Mouse (Mus musculus) neutrophil, adult 5-6 weeks (primary cell): ENCODE results near the gene Slit2. TPM values are rescaled to one million over a fixed set of nuclear protein-coding genes. Genes with fewer than 3 reads are reported as not detected.

Experiments used
- ATAC-seq: fragments of 151-379, 151-347 bp; 2 replicates; pipeline ENCODE4 v1.8.0; 2017; ENCODE audit warnings: mild to moderate bottlenecking, moderate TSS enrichment; ENCODE audit not compliant: insufficient number of reproducible peaks, poor library complexity, low FRiP score, severe bottlenecking; ENCODE audit errors: extremely low read depth
- total RNA-seq: library from RNA; stranded (forward); fragments of 200-1000 nt; gene quantifications from 2 replicates; pipeline ENCODE4 v1.2.3, GENCODE M21; 2017

The Slit2 gene
- total RNA-seq = 0.58 and 0.86 TPM in 2 replicates

DNA sequence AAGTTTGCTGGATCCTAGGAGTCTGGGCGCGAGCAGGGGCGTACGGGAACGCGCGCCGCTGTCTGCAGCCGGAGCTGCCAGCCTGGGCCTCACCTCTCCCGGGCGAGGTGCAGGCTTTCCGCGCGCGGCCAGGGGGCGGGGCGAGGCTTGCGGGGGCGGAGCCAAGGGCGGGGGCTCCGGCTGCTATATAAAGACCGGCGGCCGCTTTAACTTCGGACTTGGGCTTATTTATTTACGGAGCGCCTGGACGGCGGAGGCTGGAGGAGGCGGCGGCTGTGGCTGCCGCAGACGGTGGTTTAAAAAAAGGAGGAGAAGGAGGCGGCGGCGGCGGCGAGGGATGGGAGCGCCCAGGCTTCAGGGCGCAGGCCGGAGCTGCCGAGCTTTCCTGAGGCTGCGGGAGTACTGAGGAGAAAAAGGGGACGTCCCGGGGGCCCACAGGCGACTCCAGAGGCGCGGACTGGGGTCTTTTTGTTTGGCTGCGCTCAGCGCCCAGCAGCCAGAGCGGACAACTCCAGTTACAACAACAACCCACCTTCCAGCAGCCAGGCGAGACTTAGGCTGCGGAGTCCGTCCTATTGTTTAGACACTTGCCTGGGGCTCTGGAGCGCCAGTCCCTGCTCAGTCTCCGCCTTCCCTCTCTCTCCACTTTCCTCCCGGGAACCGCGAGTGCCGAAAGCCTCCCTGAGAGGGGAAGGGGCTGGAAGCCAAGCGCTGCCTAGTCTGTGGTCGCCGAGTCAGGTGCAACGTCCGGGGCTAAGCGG lies at the start of gene Slit2:
Gene Slit2 (plus strand): TSS at position 198 of the 761 bp plus-strand sequence.
- ATAC-seq = no peak

DNA sequence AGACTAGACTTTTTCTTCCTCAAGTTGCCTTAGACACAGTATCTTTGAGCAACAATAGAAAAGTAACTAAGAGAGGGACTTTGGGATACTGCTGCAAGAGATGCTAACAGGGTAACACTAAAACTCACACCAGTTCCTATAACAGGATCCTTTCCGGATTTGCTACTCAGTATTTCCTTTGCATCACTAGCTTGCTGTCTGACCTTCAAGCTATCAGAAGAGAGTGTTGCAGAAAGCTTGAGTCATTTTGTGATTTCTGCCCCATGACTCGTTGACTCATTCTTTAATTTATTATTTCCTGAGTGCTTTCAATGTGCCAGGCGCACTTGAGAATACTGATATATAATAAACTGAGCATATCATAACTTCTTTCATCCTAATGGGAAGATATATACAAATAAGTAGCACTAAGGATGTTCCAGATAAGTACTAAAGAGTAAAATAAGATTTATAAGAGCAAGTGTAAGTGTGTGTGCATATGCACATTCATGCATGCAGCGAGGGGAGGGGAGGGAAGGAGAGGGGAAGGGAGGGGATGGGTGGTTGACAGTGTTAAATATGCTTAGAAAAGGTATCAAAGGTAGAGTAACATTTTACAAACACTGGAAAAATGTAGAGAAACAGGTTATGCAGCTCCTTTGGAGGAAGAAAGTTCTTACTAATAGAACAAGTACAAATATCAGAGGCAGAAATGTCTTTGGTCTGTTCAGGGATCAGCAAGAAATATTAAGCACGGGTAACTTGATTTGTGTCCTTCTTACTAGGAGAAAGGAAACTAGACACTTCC lies 44.2 kb upstream of the Slit2 start:
- ATAC-seq = no peak

DNA sequence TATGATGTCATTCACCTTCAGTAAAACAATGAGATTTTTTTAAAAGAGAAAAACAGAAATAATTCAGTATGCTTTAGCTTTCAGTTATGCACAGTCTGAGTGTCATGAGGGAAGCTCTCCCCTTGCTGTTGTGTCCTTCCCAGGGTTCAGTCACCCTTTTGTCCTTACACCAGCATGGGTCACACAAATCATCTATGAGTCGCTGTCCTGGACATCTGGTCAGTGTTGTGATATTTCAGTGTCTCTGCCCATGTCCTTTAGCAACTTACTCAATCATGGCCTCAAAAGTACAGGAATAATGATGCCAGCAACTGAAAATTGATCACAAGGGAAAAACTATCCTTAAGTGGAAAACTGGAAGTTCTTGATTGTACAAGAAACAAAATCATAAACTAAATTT lies 26.5 kb upstream of the Slit2 start:
- no peak for ATAC-seq

DNA sequence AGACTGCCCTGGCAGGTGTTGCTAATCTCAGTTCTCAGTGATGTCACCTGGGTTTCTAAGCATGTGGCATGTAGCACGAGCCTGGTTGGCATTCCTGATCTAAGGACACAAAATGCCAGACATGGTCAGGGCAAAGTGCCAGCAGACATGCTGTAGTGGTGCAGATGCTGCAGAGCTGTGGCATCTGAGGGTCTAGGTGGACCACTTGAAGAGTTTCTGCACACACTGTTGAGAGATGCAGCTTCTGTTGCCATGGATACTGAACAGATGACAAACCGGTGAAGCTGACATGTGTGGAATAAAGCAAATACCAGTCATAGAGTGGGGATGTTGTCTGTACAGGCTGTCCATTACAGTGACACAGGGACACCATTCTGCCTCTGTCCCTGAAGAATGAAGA lies 7.1 kb upstream of the Slit2 start:
- ATAC-seq = no peak

DNA sequence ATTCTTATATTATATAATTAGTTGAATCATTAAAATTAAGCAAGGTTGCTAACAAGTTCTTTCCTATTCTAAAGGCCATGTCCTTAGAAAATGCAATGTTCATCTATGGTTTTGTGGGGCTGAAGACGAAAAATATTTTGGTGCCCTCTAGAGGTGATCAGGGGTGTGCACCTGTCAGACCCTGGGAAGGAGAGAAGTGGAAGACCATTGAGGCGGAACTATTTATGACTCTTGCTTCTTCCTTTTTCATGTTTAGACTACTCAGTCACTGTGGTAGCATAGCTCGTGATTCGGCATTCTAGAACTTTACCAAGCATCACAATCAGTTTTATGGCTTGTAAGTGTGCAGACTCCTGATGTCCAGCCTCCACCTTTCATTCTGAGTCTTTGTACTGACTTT lies 3.6 kb upstream of the Slit2 start:
- no peak for ATAC-seq

DNA sequence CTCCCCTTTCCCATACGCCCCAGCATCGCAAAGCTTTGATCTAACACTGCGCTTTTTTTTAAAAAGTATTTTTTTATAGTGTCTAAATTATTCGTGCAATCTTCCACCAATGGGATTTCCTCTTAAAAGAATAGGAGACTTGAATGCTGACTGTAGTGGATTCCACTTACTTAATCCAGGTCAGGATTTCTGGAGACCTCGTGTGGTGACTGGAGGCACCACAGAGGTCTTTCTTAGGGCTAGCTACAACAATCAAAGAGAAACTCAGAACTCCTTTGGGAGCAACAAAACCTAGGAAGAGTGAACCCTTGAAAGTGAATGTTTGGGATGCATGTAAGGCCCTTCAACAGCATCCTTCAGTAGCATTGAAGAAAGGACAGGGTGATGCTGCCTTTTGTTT lies 2.5 kb upstream of the Slit2 start:
- no peak for ATAC-seq

DNA sequence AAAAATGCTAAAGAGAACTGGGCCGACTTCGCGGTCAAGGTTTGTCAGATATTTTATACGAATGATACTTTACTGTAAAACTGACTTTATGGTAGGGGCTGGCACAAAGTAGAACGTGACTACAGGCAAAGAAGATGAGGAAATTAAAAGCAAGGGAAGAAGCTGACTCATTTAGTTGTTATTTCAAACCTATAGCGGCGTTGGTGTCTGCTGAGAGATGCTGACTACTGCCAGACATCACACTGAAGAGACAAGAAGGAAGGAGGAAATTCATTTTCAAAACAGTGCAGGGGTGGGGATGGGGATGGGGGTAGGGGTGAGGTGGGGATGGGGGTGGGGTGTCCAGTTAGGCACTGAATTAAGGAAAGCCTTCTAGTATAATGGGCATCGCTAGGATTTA lies 987 bp upstream of the Slit2 start:
- ATAC-seq = no peak

DNA sequence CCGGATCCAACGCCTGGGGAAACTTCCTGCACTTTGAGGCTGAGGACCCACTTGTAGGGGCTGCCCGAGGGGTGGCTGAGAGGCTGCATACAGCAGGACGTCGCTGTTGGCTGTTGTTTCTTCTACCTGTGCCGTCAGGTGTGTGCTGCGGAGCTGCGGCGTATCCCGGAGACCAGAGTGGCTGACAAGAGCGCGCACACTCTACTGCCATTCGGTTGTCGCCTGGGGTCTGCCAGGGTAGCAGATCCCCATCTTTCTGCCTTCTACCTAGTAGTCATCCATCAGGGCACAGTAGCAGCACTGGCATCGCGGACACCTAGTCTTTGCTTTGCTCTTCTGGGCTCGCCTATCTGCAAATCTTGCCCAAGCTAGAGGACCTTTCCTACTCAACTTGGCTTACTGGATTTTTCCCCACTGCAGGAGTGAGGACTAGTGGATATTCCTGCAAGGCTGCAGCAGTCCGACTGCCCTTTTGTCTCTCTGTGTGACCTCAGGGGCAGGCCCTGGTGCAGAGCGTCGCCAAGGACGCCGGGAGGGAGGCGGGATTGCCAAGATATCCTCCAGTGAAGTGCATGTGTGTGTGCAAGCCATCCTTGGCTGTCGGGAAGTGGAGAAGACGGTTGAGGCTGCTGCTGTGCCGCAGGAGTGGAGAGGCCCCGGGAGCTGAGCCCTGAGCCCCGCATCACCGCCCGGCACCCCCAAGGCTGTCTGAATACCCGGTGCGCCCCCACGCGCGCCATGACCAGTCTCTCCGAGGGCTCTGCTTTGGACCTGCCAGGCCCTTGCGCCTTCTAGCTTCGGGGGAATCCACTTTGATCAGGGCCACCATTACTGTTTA lies 1.0 kb downstream of the Slit2 start:
- no peak for ATAC-seq

DNA sequence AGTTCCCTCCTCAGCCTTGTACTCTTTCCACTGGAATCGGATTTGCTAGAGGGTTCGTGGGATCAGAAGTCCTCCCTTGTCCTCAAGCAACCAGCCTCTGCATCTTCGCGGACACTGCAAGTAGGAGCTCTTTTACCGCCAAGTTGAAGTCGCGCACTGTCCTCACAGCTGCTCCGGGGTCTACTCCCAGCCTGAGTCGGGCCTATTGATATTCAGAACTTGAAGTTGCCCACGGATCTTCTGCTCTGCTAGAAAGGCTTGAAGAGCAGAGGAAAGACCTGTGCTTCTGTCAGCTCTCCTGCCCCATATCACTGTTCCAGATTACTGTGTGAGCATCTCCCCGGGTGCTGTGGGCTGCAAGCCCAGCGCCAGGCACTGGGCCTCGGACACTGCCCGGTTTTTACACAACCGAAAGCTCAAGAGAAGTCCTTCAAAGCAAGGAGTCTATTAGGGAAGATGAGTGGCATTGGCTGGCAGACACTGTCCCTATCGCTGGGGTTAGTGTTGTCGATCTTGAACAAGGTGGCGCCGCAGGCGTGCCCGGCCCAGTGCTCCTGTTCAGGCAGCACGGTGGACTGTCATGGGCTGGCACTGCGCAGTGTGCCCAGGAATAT lies 1.8 kb downstream of the Slit2 start:
- no peak for ATAC-seq

DNA sequence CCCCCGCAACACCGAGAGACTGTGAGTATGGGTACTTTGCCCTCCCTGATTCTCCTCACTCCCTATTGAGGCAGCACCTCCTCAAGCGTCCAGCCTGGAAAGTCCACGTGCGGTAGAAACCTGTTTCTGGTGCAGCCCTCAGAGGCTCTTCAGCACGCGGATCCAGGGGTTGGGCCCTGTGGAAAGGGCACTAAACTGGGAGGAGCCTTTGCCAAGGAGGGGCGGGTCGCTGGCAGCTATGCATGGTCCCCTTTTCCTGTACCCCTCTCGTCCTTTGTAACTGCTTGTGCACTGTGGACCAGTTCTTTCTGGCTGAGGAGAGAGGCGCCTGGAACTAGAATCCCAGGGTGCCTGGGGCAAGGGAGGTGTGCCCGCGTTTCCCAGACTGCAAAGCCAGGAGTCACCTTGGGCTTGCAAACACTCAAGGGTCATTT lies 2.3 kb downstream of the Slit2 start:
- ATAC-seq = no peak

DNA sequence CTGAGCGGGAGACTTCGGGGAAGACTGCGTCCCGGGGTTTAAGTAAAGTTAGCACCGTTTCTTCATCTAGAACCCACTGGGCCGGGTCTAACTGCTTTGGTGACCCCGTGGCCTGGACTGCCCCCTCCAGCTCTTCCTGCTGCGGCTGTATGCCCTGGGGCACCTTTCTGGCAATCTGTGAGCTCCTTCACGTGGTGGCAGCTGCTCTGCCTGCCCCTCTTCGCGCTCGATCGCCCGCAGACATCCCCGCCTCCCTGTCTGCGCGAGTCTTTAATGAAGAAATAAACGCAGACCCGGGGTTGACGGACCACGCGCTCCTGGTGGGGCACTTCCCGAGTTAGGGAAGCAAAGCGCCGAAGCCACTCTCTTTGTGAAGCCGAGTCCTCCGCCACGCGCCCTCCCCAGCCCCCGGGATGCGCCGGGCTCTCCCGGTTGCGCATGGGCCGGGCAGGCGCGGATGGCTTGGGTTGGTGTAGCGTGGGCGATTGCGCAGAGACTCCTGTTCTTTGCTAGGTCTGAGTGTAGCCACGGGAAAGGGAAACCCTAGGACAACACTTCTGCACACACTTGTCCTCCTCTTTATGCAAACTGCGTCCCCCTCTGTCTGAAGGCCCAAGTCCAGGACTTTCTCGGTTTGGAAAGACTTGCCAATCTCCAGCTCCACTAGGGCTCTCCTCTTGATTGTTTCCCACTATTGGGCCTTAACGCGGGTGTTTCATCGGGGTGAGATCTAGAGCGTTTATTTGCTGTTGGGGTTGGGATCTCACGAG lies 3.1 kb downstream of the Slit2 start:
- no peak for ATAC-seq

DNA sequence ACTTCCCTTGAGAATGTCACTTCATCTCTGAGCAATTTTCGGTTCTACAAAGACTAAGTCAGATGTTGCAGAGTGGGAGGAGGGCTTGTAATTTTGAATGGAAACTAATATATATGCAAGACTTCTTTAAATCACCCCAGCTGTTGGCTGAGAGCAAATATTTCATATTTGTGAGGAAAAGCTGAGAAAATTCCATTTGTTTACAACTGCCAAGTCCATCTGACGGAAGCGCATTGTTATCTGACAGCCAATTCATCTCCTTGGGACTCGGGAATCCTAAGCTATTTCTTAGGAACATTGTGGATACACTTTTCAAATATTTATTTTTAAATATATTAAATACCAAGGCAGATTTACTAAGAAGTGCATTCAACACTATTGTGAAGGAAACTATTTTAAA lies 8.0 kb downstream of the Slit2 start:
- no peak for ATAC-seq

DNA sequence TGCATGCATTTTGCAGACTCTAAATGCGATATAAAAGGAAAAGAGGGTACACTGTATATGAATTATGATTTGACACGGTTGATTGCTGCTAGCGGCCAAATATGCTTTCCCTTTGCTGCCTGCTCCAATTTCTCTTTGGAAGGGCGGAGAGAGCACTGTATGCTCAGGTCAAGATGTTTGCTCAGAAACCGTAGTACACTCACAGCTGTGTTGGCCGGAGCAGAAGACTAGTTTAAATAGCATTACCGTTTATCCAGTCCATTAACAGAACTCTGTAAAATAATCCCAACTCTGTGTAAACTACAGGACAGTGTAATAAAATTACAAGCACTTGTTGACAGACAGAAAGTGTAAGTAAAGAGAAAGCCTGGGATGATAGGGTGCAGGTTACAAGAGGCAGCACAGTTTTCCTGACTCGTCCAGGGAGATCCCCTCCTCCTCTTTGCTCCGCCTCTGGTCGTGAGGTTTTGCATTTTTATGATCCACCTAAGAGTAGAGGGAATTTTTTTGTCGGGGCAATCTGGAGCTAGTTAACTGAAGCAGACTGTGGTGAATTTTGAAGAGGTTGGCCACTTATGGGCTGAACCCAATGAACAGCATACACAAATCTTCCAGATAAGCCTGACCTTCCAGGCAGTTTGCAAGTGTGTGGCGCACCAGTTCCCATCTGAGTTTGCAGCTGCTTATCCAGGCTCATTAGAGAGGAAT lies 20.9 kb downstream of the Slit2 start:
- no peak for ATAC-seq

DNA sequence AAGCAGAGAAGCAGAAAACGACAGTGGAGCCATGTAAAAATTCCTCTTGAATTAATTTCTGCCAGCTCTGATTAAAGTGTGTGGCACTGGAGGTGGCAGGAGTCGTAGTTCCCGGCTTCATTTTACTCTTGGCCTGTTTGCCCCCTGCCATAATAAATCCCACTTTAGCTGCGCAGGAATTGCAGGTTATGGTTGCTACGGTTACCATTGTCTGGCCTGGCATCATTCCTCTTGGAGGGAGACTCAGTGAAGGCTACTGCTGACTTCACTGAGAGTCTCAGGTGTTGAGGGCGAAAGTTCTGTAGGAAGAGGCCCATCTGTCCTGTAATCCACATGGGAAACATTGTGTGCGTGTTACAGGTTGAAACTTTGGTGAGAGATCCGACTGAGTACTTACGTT lies 22.6 kb downstream of the Slit2 start:
- no peak for ATAC-seq

DNA sequence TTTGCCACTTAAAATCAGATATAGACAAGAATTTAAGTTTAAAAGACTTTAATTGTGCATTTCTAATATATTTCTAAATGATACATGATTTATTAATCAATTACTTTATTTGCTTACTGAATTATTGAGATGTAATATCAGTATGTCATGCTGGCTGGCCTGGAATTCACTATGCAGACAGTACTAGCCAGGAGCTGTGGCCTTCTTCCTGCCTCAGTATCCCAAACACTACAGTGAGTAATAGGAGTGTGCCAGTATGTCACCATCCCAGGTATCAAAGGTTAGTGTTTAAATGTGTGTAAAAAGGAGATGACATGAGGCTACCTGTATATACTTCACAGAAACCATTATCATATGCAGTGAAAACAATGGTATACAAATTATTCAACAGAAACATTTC lies 23.1 kb downstream of the Slit2 start:
- ATAC-seq = no peak

DNA sequence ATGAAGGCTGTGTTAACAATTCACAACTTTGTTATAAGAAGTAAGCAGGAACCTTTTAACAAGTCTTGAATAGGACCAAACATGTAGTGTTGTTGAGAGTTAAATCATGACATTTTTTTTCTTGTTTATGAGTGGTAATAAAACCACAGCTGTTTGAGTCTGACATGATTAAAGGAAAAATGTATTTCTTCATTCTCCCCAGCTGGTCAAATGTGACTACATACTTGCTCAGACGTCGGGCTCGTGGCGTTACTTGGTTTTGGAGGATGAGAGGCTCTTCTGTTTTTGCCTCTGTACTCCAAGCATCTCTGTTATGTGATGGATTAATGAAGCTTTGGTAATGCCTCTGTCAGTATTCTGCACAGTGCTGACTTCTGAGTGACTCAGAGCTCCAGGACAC lies 40.5 kb downstream of the Slit2 start:
- ATAC-seq = no peak

DNA sequence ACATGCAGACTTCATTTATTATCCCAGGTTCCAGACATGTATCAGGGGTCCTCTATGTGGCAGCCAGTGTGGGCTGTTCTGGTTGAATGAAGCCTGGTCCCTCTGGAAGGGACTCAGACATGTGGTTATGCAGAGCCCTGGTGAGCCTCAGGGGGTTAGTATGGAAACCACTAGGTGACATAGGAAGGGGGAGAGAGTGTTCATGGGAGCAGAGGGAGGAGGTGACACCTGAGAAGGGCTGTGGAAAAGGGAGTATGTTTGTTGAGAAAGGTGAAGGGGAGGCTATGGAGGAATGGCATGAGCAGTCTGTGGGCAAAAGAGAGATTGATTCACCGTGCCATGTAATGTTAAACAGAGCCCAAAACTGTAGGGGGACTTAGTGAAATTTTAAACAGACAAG lies 51.9 kb downstream of the Slit2 start:
- no peak for ATAC-seq

DNA sequence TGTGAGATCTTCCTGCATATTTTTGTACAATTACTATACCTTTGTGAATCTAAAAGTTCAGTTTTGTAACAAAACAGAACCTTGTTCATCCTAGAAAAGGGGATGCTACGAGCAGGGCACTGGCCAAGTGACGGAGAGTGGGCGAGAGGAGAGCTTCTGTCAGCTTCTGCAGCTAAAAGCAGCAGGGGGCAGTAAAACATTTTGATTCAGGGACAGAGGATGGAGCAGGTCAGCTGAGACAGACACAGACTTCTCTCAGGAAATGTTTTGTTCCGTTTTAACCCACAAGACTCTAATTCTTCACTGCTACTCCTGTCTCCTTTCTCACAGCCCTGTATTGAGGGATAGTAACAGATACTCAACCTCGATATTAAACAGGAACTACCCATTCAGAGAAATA lies 55.1 kb downstream of the Slit2 start:
- no peak for ATAC-seq
